Mouse (Mus musculus) lung, postnatal 0 days (tissue): ENCODE data around the gene Nipbl. TPM values are rescaled to one million over a fixed set of nuclear protein-coding genes. Genes with fewer than 3 reads are reported as not detected.

Source experiments
- ATAC-seq: fragments of 200-750 bp; cut with Nextera tagmentation; 2 replicates; pipeline ENCODE4 v1.8.0; 2017; ENCODE audit warnings: moderate library complexity
- DNase-seq: peaks from one replicate; pipeline ENCODE4 v3.0.0-alpha.2; 2016; ENCODE audit warnings: low spot score
- H3K27ac ChIP-seq: fragments of 300-500 bp; sonication (generic); 2 replicates; pipeline ENCODE4 v1.5.1; 2014; ENCODE audit warnings: antibody characterized with exemption, mild to moderate bottlenecking, low read length, mixed read lengths
- H3K27me3 ChIP-seq: fragments of 300-500 bp; sonication (generic); replicated peaks from 2 replicates; pipeline ENCODE4 v1.6.1; 2014; ENCODE audit warnings: low read length, mixed read lengths; ENCODE audit not compliant: insufficient read depth
- H3K36me3 ChIP-seq: fragments of 300-500 bp; sonication (generic); 2 replicates; pipeline ENCODE4 v1.6.1; 2014; ENCODE audit warnings: low read length, mixed read lengths; ENCODE audit not compliant: insufficient read depth
- H3K4me1 ChIP-seq: fragments of 300-500 bp; sonication (generic); 2 replicates; pipeline ENCODE4 v1.6.1; 2014; ENCODE audit warnings: antibody characterized with exemption, low read depth, low read length, mixed read lengths; ENCODE audit not compliant: insufficient read depth
- H3K4me2 ChIP-seq: fragments of 300-500 bp; sonication (generic); replicated peaks from 2 replicates; pipeline ENCODE4 v1.6.1; 2014; ENCODE audit warnings: low read depth, mild to moderate bottlenecking, low read length, moderate library complexity, mixed read lengths
- H3K4me3 ChIP-seq: fragments of 300-500 bp; sonication (generic); 2 replicates; pipeline ENCODE4 v1.5.1; 2014; ENCODE audit warnings: low read depth, low read length
- H3K9ac ChIP-seq: fragments of 300-500 bp; sonication (generic); replicated peaks from 2 replicates; pipeline ENCODE4 v1.6.1; 2014; ENCODE audit warnings: low read depth, mild to moderate bottlenecking
- H3K9me3 ChIP-seq: fragments of 300-500 bp; sonication (generic); 2 replicates; pipeline ENCODE4 v1.6.1; 2016; ENCODE audit warnings: low read length, mixed read lengths
- CTCF ChIP-seq: IDR thresholded peaks from 2 replicates; pipeline ENCODE4 v1.5.1; 2016; ENCODE audit warnings: antibody characterized with exemption, mild to moderate bottlenecking
- EP300 ChIP-seq: IDR thresholded peaks from 2 replicates; pipeline ENCODE4 v1.6.1; 2016; ENCODE audit warnings: antibody characterized with exemption, mild to moderate bottlenecking, control low read depth
- WGBS: fragments of 180-500 bp; shearing (Covaris S2); extraction: QIAGEN DNeasy Blood & Tissue Kit; methylation state at CpG from one replicate; pipeline ENCODE4 v1.1.7; 2014; 5-methylcytosine and 5-hydroxymethylcytosine counted together
- polyA plus RNA-seq: library from polyadenylated mRNA; unstranded; fragments of >200 nt; fragmentation: Nextera tagmentation; extraction: Ambion mirVana; gene quantifications from 2 replicates; pipeline ENCODE4 v1.2.1, GENCODE M21; 2015

Nipbl gene
- polyA plus RNA-seq = 15.1 and 17.6 TPM in 2 replicates

DNA sequence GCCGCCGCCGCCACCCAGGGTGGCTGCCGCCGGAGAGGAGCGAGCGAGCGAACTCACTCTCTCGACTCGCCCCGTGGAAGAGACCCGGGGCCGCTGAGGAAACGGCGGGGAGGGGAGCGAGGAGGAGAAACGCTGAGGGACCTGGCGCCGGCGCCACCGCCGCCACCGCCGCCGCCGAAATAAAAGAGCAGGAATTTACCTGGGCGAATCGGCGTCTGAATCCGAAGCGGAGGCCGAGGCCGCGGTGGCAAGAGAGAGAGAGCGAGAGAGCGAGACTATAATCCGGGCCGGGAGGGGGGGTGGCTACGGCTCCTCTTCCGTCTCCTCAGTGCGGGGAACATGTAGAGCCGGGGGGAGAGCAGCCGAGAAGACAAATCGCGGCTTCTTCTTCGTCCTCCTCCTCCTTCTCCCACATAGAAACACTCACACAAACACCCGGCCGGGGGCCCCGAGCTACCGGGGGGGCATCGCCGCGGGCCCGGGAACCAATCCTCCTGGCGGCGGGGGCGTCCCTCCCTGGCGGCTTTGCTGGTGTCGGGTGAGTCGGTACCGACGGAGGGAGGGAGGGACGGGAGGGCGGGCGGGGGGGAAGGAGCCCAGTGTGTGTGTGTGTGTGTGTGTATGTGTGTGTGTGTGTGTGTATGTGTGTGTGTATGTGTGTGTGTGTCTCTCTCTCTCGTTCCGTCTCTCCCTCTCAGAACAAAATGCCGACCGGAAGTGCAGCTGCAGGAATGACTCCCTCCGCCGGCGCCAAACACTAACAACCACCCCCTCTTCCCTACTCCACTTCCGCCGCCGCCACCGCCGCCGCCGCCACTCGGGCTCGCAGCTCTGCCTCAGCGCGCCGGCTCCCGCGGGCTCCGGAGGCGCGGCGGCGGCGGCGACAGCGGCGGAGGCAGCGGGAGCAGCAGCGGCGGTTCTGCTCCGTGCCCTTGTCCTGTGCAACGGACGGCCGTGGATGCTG lies at the start of gene Nipbl:
Gene Nipbl, minus strand, starts transcription at position 538 of the 964 bp plus-strand sequence.
- H3K27me3 ChIP-seq = no peaks in the 10 kb centered on the region
- H3K36me3 ChIP-seq = no peaks in the 10 kb centered on the region
- peak within 1 kb of the TSS; percentile 99 for H3K27ac ChIP-seq
- ATAC-seq = peak; percentile 87
- under 1% methylated on average over 59 of the region's 102 CpGs for WGBS
- peak within 1 kb of the TSS; percentile 91 for H3K4me3 ChIP-seq
- TF ChIP-seq EP300 = no peak
- no peak; the same call in 1 of the 2 replicates for TF ChIP-seq CTCF
- peak within 1 kb of the TSS; percentile 99 for H3K9ac ChIP-seq
- H3K4me1 ChIP-seq = peaks cover 5% of the 10 kb centered on the region; the same call in 1 of the 2 replicates
- peak; percentile 99 for DNase-seq
- H3K9me3 ChIP-seq = no peaks in the 10 kb centered on the region
- peak within 1 kb of the TSS; percentile 90 for H3K4me2 ChIP-seq

DNA sequence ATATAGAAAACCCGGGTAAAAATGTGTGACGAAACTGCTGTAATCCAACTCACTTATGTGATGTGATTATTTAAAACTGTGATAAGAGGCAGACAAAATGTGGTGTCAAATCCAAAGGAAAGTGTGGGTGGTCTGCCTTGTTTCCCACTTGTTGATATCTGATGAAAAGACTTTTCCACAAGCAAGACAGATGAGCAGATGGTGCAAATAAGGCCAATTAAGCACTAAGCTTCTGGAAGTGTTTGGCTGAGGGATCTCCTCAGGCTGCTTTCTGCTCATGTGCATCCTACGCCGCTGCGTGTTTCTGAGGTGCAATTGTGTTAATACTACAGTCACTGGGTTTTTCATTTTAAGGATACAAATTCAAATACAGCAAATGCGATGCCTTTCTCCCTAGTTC lies 41.0 kb upstream of the Nipbl start:
- TF ChIP-seq CTCF = no peak
- no peak for TF ChIP-seq EP300
- Histone ChIP-seq H3K9ac (no peak overlapping the region), H3K27me3 (no peaks in the 10 kb centered on the region), H3K36me3 (no peaks in the 10 kb centered on the region), H3K4me3 (no peak overlapping the region), H3K9me3 (no peaks in the 10 kb centered on the region), H3K4me2 (no peak overlapping the region), H3K4me1 (no peaks in the 10 kb centered on the region), H3K27ac (no peak overlapping the region)
- ATAC-seq = no peak
- DNase-seq = no peak
- WGBS = 56% methylated on average over 6 of the region's 6 CpGs

- DNase-seq = no peak
- H3K4me2 ChIP-seq = no peak overlapping the region
- TF ChIP-seq CTCF (no peak), EP300 (no peak)
- no peak overlapping the region for H3K27ac ChIP-seq
- H3K27me3 ChIP-seq = no peaks in the 10 kb centered on the region
- ATAC-seq = no peak
- 26% methylated on average over 4 of the region's 4 CpGs for WGBS
- H3K9ac ChIP-seq = no peak overlapping the region
- H3K9me3 ChIP-seq = no peaks in the 10 kb centered on the region
- no peaks in the 10 kb centered on the region for H3K36me3 ChIP-seq
- no peaks in the 10 kb centered on the region for H3K4me1 ChIP-seq
- no peak overlapping the region for H3K4me3 ChIP-seq
These were observed 24.8 kb upstream of the Nipbl start for GRCm38 (mm10) chr15:8469006-8469575.

DNA sequence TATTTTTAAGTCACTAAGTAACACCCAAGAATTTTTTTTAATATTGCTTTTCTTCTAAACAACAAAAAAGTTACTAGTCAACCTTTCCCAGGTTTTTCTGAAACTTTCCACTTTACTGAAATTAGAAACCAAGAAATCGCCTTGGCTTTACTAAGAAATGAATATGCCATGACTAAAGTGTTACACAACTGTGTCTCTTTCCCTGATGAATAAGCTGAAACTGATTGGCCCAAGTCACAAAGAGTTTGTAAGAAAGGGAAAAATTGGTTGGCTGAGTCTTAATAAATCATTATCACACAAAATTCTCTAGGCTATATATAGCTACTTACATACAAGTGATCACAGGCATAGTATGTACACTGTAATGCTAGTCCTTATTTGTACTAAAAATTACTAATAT lies 19.3 kb upstream of the Nipbl start:
- no peak for DNase-seq
- 89% methylated on average over 1 of the region's 1 CpGs for WGBS

DNA sequence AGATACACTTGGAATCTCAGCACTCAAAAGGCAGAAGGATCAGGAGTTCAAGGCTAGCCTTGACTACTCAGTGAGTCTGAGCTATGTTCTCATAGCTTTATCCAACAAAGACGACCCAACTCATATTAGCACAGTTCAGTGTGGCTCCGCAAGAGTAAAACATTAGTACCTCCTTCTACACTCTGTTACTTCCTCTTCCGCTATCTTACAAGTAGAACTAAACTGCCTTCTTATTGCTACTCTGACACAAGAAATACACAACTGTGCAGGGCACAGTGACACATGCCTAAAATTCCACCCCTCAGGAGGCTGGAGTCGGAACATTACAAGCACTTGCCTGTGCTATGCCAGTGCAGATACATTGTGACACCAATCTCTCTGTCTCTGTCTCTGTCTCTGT lies 18.5 kb upstream of the Nipbl start:
- H3K9me3 ChIP-seq = no peaks in the 10 kb centered on the region
- no peak for DNase-seq
- H3K9ac ChIP-seq = no peak overlapping the region
- no peak overlapping the region for H3K4me2 ChIP-seq
- no peak overlapping the region for H3K27ac ChIP-seq
- no peaks in the 10 kb centered on the region for H3K4me1 ChIP-seq
- TF ChIP-seq EP300 = no peak
- no peak for TF ChIP-seq CTCF
- 83% methylated on average over 4 of the region's 4 CpGs for WGBS
- ATAC-seq = no peak
- H3K27me3 ChIP-seq = no peaks in the 10 kb centered on the region
- no peak overlapping the region for H3K4me3 ChIP-seq
- H3K36me3 ChIP-seq = no peaks in the 10 kb centered on the region

More for the DNA sequence above, 19.3 kb upstream of the Nipbl start:
- H3K36me3 ChIP-seq = no peaks in the 10 kb centered on the region
- H3K4me3 ChIP-seq = no peak overlapping the region
- ATAC-seq = no peak
- H3K27me3 ChIP-seq = no peaks in the 10 kb centered on the region
- no peaks in the 10 kb centered on the region for H3K9me3 ChIP-seq
- H3K9ac ChIP-seq = no peak overlapping the region
- no peak overlapping the region for H3K4me2 ChIP-seq
- no peaks in the 10 kb centered on the region for H3K4me1 ChIP-seq
- H3K27ac ChIP-seq = no peak overlapping the region
- TF ChIP-seq EP300 (no peak), CTCF (no peak)

DNA sequence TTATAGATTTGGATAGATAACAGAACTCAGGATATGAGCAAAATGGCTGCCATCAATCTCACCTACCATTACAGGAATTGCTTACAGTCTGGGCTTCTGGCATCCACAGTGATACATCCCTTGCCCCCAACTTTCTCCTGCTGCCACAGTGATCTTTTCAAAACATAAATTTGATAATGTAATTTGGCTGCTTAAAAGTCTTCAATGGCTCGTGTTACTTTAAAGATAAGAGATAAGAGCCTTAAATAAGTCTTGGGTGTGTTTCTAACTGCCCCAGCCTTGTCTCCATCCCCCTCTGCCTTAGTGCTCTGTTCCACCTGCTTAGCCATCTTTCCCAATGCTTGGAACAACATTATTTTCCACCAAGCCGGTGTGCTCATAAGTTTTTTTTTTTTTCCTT lies 16.6 kb upstream of the Nipbl start:
- Histone ChIP-seq H3K4me3 (no peak overlapping the region), H3K4me2 (no peak overlapping the region), H3K36me3 (no peaks in the 10 kb centered on the region), H3K27ac (no peak overlapping the region), H3K4me1 (no peaks in the 10 kb centered on the region), H3K9ac (no peak overlapping the region), H3K9me3 (no peaks in the 10 kb centered on the region), H3K27me3 (no peaks in the 10 kb centered on the region)
- no peak for TF ChIP-seq EP300
- no peak for TF ChIP-seq CTCF
- ATAC-seq (no peak), DNase-seq (no peak)
- WGBS = 55% methylated on average over 2 of the region's 2 CpGs
